Mouse (Mus musculus): ENCODE measurements at regions not wholly inside any gene's neighbourhood (a gene's known extent, or its start where the extent isn't known, plus 50 kb on each side); places are given as distances from the start of the nearest gene placed in this dataset.

GRCm38 (mm10) chr4:99348674-99349073 lies 53.0 kb downstream of the Gm12689 start:
- Histone ChIP-seq H3K36me3 (ENCODE audit: control insufficient read depth, insufficient read depth, low read length) (no peaks in the 10 kb centered on the region), H3K4me3 (replicated peaks; ENCODE audit: low read length) (no peak overlapping the region), H3K27ac (replicated peaks; ENCODE audit: low read depth, low read length) (no peak overlapping the region), H3K27me3 (ENCODE audit: control insufficient read depth, insufficient read depth, low read length) (no peaks in the 10 kb centered on the region), H3K9me3 (ENCODE audit: control insufficient read depth, low read length) (no peaks in the 10 kb centered on the region), H3K4me2 (replicated peaks; ENCODE audit: low read depth, low read length, severe bottlenecking) (no peak overlapping the region), H3K4me1 (ENCODE audit: control insufficient read depth, insufficient read depth, low read length) (no peaks in the 10 kb centered on the region), H3K9ac (ENCODE audit: low read depth, low read length, severe bottlenecking) (no peak overlapping the region)
- TF ChIP-seq POLR2A (IDR thresholded peaks at IDR 0.05; ENCODE audit: borderline replicate concordance, extremely low read depth, insufficient read depth, insufficient read length), result no peak
- WGBS, result 70% methylated on average over 5 of the region's 5 CpGs
- ATAC-seq (ENCODE audit: low FRiP score, low read depth), result no peak
- no peak for DNase-seq (ENCODE audit: low spot score)

GRCm38 (mm10) chr4:99353122-99353774 lies 57.5 kb downstream of the Gm12689 start:
- Histone ChIP-seq H3K27ac (replicated peaks; ENCODE audit: low read depth, low read length) (no peak overlapping the region), H3K27me3 (ENCODE audit: control insufficient read depth, insufficient read depth, low read length) (no peaks in the 10 kb centered on the region), H3K4me3 (replicated peaks; ENCODE audit: low read length) (no peak overlapping the region), H3K4me2 (replicated peaks; ENCODE audit: low read depth, low read length, severe bottlenecking) (no peak overlapping the region), H3K36me3 (ENCODE audit: control insufficient read depth, insufficient read depth, low read length) (no peaks in the 10 kb centered on the region), H3K4me1 (ENCODE audit: control insufficient read depth, insufficient read depth, low read length) (no peaks in the 10 kb centered on the region), H3K9me3 (ENCODE audit: control insufficient read depth, low read length) (no peaks in the 10 kb centered on the region), H3K9ac (ENCODE audit: low read depth, low read length, severe bottlenecking) (no peak overlapping the region)
- 30% methylated on average over 8 of the region's 8 CpGs for WGBS
- ATAC-seq (ENCODE audit: low FRiP score, low read depth) (no peak), DNase-seq (ENCODE audit: low spot score) (no peak)
- no peak for TF ChIP-seq POLR2A (IDR thresholded peaks at IDR 0.05; ENCODE audit: borderline replicate concordance, extremely low read depth, insufficient read depth, insufficient read length)

- no peak overlapping the region for H3K27ac ChIP-seq (replicated peaks; ENCODE audit: low read depth, low read length)
- ATAC-seq (ENCODE audit: low FRiP score, low read depth), result no peak
- H3K36me3 ChIP-seq (ENCODE audit: control insufficient read depth, insufficient read depth, low read length), result no peaks in the 10 kb centered on the region
- H3K4me3 ChIP-seq (replicated peaks; ENCODE audit: low read length), result no peak overlapping the region
- DNase-seq (ENCODE audit: low spot score), result no peak
- no peaks in the 10 kb centered on the region for H3K27me3 ChIP-seq (ENCODE audit: control insufficient read depth, insufficient read depth, low read length)
- H3K4me2 ChIP-seq (replicated peaks; ENCODE audit: low read depth, low read length, severe bottlenecking), result 0 out of 2 replicates have a peak overlapping the region, but pooled peaks have one; percentile 14
- TF ChIP-seq POLR2A (IDR thresholded peaks at IDR 0.05; ENCODE audit: borderline replicate concordance, extremely low read depth, insufficient read depth, insufficient read length), result no peak
- no peaks in the 10 kb centered on the region for H3K9me3 ChIP-seq (ENCODE audit: control insufficient read depth, low read length)
- WGBS, result 66% methylated on average over 15 of the region's 17 CpGs
- H3K9ac ChIP-seq (ENCODE audit: low read depth, low read length, severe bottlenecking), result no peak overlapping the region
- H3K4me1 ChIP-seq (ENCODE audit: control insufficient read depth, insufficient read depth, low read length), result no peaks in the 10 kb centered on the region
Observed at GRCm38 (mm10) chr4:99354241-99354640, 58.5 kb downstream of the Gm12689 start.

- Histone ChIP-seq H3K27me3 (ENCODE audit: control insufficient read depth, insufficient read depth, low read length) (no peaks in the 10 kb centered on the region), H3K9me3 (ENCODE audit: control insufficient read depth, low read length) (no peaks in the 10 kb centered on the region), H3K27ac (replicated peaks; ENCODE audit: low read depth, low read length) (no peak overlapping the region), H3K4me2 (replicated peaks; ENCODE audit: low read depth, low read length, severe bottlenecking) (no peak overlapping the region), H3K9ac (ENCODE audit: low read depth, low read length, severe bottlenecking) (no peak overlapping the region), H3K4me3 (replicated peaks; ENCODE audit: low read length) (no peak overlapping the region), H3K4me1 (ENCODE audit: control insufficient read depth, insufficient read depth, low read length) (no peaks in the 10 kb centered on the region), H3K36me3 (ENCODE audit: control insufficient read depth, insufficient read depth, low read length) (no peaks in the 10 kb centered on the region)
- 51% methylated on average over 9 of the region's 9 CpGs for WGBS
- DNase-seq (ENCODE audit: low spot score) (no peak), ATAC-seq (ENCODE audit: low FRiP score, low read depth) (no peak)
- no peak for TF ChIP-seq POLR2A (IDR thresholded peaks at IDR 0.05; ENCODE audit: borderline replicate concordance, extremely low read depth, insufficient read depth, insufficient read length)
Observed at GRCm38 (mm10) chr4:99354835-99355234, 59.1 kb downstream of the Gm12689 start.

- no peak for TF ChIP-seq POLR2A (IDR thresholded peaks at IDR 0.05; ENCODE audit: borderline replicate concordance, extremely low read depth, insufficient read depth, insufficient read length)
- Histone ChIP-seq H3K36me3 (ENCODE audit: control insufficient read depth, insufficient read depth, low read length) (no peaks in the 10 kb centered on the region), H3K4me3 (replicated peaks; ENCODE audit: low read length) (no peak overlapping the region), H3K4me1 (ENCODE audit: control insufficient read depth, insufficient read depth, low read length) (no peaks in the 10 kb centered on the region), H3K9me3 (ENCODE audit: control insufficient read depth, low read length) (no peaks in the 10 kb centered on the region), H3K4me2 (replicated peaks; ENCODE audit: low read depth, low read length, severe bottlenecking) (no peak overlapping the region), H3K27ac (replicated peaks; ENCODE audit: low read depth, low read length) (no peak overlapping the region), H3K9ac (ENCODE audit: low read depth, low read length, severe bottlenecking) (no peak overlapping the region), H3K27me3 (ENCODE audit: control insufficient read depth, insufficient read depth, low read length) (no peaks in the 10 kb centered on the region)
- DNase-seq (ENCODE audit: low spot score) (no peak), ATAC-seq (ENCODE audit: low FRiP score, low read depth) (no peak)
- 83% methylated on average over 9 of the region's 9 CpGs for WGBS
Observed at GRCm38 (mm10) chr4:99368036-99368435, 72.3 kb downstream of the Gm12689 start.
